Mouse (Mus musculus) hindbrain, embryonic 12.5 days (tissue): ENCODE data around the gene Hist4h4. TPM values are rescaled to one million over a fixed set of nuclear protein-coding genes. Genes with fewer than 3 reads are reported as not detected.

ENCODE experiments used
- ATAC-seq: fragments of 200-750 bp; cut with Nextera tagmentation; 2 replicates; pipeline ENCODE4 v1.8.0; 2017; ENCODE audit warnings: moderate TSS enrichment; ENCODE audit not compliant: low FRiP score
- H3K27ac ChIP-seq: fragments of 300-500 bp; sonication (generic); 2 replicates; pipeline ENCODE4 v1.5.1; 2016; ENCODE audit warnings: mild to moderate bottlenecking
- H3K27me3 ChIP-seq: fragments of 300-500 bp; sonication (generic); 2 replicates; pipeline ENCODE4 v1.6.1; 2016; ENCODE audit warnings: mild to moderate bottlenecking
- H3K36me3 ChIP-seq: fragments of 300-500 bp; sonication (generic); 2 replicates; pipeline ENCODE4 v1.6.1; 2016; ENCODE audit warnings: mild to moderate bottlenecking
- H3K4me1 ChIP-seq: fragments of 300-500 bp; sonication (generic); 2 replicates; pipeline ENCODE4 v1.6.1; 2016
- H3K4me2 ChIP-seq: fragments of 300-500 bp; sonication (generic); replicated peaks from 2 replicates; pipeline ENCODE4 v1.6.1; 2016; ENCODE audit warnings: mild to moderate bottlenecking
- H3K4me3 ChIP-seq: fragments of 300-500 bp; sonication (generic); 2 replicates; pipeline ENCODE4 v1.5.1; 2016; ENCODE audit warnings: mild to moderate bottlenecking
- H3K9ac ChIP-seq: fragments of 300-500 bp; sonication (generic); 2 replicates; pipeline ENCODE4 v1.6.1; 2016; ENCODE audit warnings: mild to moderate bottlenecking, moderate library complexity
- H3K9me3 ChIP-seq: fragments of 300-500 bp; sonication (generic); replicated peaks from 2 replicates; pipeline ENCODE4 v1.6.1; 2016; ENCODE audit warnings: mild to moderate bottlenecking
- WGBS: fragments of 180-500 bp; shearing (Covaris S2); methylation state at CpG from one replicate; pipeline ENCODE4 v1.1.7; 2016; 5-methylcytosine and 5-hydroxymethylcytosine counted together
- polyA plus RNA-seq: library from polyadenylated mRNA; unstranded; fragments of >200 nt; fragmentation: Nextera tagmentation; extraction: Ambion mirVana; gene quantifications from 2 replicates; pipeline ENCODE4 v1.2.1, GENCODE M21; 2016

Hist4h4 gene
- polyA plus RNA-seq, 1 experiment from 2014 or later = 0.72 TPM

- H3K27me3 ChIP-seq = peaks cover 4% of the 10 kb centered on the region
- H3K9me3 ChIP-seq = no peaks in the 10 kb centered on the region
- H3K4me3 ChIP-seq = no peak overlapping the region
- no peak overlapping the region for H3K9ac ChIP-seq
- ATAC-seq = no peak
- no peak overlapping the region for H3K4me2 ChIP-seq
- WGBS = 63% methylated on average over 6 of the region's 6 CpGs
- H3K4me1 ChIP-seq = peaks cover 10% of the 10 kb centered on the region; the same call in 1 of the 2 replicates
- no peak overlapping the region for H3K27ac ChIP-seq
- no peaks in the 10 kb centered on the region for H3K36me3 ChIP-seq
Measured at GRCm38 (mm10) chr6:136795850-136796249, 8.4 kb downstream of the Hist4h4 start.

- WGBS = 50% methylated on average over 1 of the region's 1 CpGs
- no peak overlapping the region for H3K9ac ChIP-seq
Measured at GRCm38 (mm10) chr6:136795110-136795509, 9.1 kb downstream of the Hist4h4 start.

GRCm38 (mm10) chr6:136793831-136794525, 10.2 kb downstream of the Hist4h4 start:
- H3K9me3 ChIP-seq = no peaks in the 10 kb centered on the region
- peak overlapping the region; percentile 54 for H3K9ac ChIP-seq
- H3K27me3 ChIP-seq = peaks cover 4% of the 10 kb centered on the region
- H3K27ac ChIP-seq = no peak overlapping the region
- WGBS = under 1% methylated on average over 24 of the region's 24 CpGs
- peak overlapping the region; percentile 70 for H3K4me2 ChIP-seq
- peaks cover 10% of the 10 kb centered on the region; the same call in 1 of the 2 replicates for H3K4me1 ChIP-seq
- peak; percentile 40; the same call in 1 of the 2 replicates for ATAC-seq
- H3K4me3 ChIP-seq = peak overlapping the region; percentile 32
- H3K36me3 ChIP-seq = no peaks in the 10 kb centered on the region

More at GRCm38 (mm10) chr6:136795110-136795509, 9.1 kb downstream of the Hist4h4 start:
- H3K9me3 ChIP-seq = no peaks in the 10 kb centered on the region
- peaks cover 4% of the 10 kb centered on the region for H3K27me3 ChIP-seq
- H3K4me3 ChIP-seq = no peak overlapping the region
- no peak for ATAC-seq
- H3K4me2 ChIP-seq = no peak overlapping the region
- H3K36me3 ChIP-seq = no peaks in the 10 kb centered on the region
- H3K4me1 ChIP-seq = peaks cover 10% of the 10 kb centered on the region; the same call in 1 of the 2 replicates
- no peak overlapping the region for H3K27ac ChIP-seq

- H3K27ac ChIP-seq = no peak overlapping the region
- peak overlapping the region; percentile 70 for H3K4me2 ChIP-seq
- no peaks in the 10 kb centered on the region for H3K36me3 ChIP-seq
- H3K9me3 ChIP-seq = no peaks in the 10 kb centered on the region
- H3K4me1 ChIP-seq = peaks cover 10% of the 10 kb centered on the region; the same call in 1 of the 2 replicates
- peaks cover 4% of the 10 kb centered on the region for H3K27me3 ChIP-seq
- 28% methylated on average over 16 of the region's 16 CpGs for WGBS
- no peak overlapping the region; the same call in 1 of the 2 replicates for H3K9ac ChIP-seq
- 0 out of 2 replicates have a peak, but pooled peaks have one; percentile 22 for ATAC-seq
- peak overlapping the region; percentile 32; the same call in 1 of the 2 replicates for H3K4me3 ChIP-seq
Measured at GRCm38 (mm10) chr6:136792884-136793758, 11.1 kb downstream of the Hist4h4 start.

GRCm38 (mm10) chr6:136789391-136789971, 14.7 kb downstream of the Hist4h4 start:
- Histone ChIP-seq H3K9ac (no peak overlapping the region), H3K9me3 (no peaks in the 10 kb centered on the region), H3K4me3 (no peak overlapping the region), H3K4me2 (no peak overlapping the region), H3K27ac (no peak overlapping the region), H3K36me3 (no peaks in the 10 kb centered on the region), H3K4me1 (peaks cover 10% of the 10 kb centered on the region; the same call in 1 of the 2 replicates), H3K27me3 (peaks cover 4% of the 10 kb centered on the region)
- ATAC-seq = no peak
- WGBS = 79% methylated on average over 5 of the region's 5 CpGs

- ATAC-seq = no peak
- Histone ChIP-seq H3K36me3 (no peaks in the 10 kb centered on the region), H3K4me2 (no peak overlapping the region), H3K9me3 (no peaks in the 10 kb centered on the region), H3K27ac (no peak overlapping the region), H3K4me3 (no peak overlapping the region), H3K9ac (no peak overlapping the region), H3K27me3 (no peaks in the 10 kb centered on the region), H3K4me1 (no peaks in the 10 kb centered on the region)
- 73% methylated on average over 9 of the region's 9 CpGs for WGBS
Measured at GRCm38 (mm10) chr6:136782761-136783160, 21.5 kb downstream of the Hist4h4 start.

GRCm38 (mm10) chr6:136782146-136782545, 22.1 kb downstream of the Hist4h4 start:
- H3K4me3 ChIP-seq = no peak overlapping the region
- H3K9ac ChIP-seq = no peak overlapping the region
- H3K27ac ChIP-seq = no peak overlapping the region
- no peaks in the 10 kb centered on the region for H3K27me3 ChIP-seq
- no peaks in the 10 kb centered on the region for H3K9me3 ChIP-seq
- WGBS = 79% methylated on average over 12 of the region's 12 CpGs
- H3K4me2 ChIP-seq = no peak overlapping the region
- no peaks in the 10 kb centered on the region for H3K4me1 ChIP-seq
- ATAC-seq = no peak
- no peaks in the 10 kb centered on the region for H3K36me3 ChIP-seq

GRCm38 (mm10) chr6:136781377-136781986, 22.7 kb downstream of the Hist4h4 start, which contains the start of gene Gucy2c:
Gene Gucy2c (minus strand): TSS chr6:136781765.
- Histone ChIP-seq H3K4me3 (no peak within 1 kb of the TSS), H3K9me3 (no peaks in the 10 kb centered on the region), H3K27me3 (no peaks in the 10 kb centered on the region), H3K4me1 (no peaks in the 10 kb centered on the region), H3K4me2 (no peak within 1 kb of the TSS), H3K27ac (no peak within 1 kb of the TSS), H3K36me3 (no peaks in the 10 kb centered on the region), H3K9ac (no peak within 1 kb of the TSS)
- no peak for ATAC-seq
- WGBS = 84% methylated on average over 20 of the region's 20 CpGs

GRCm38 (mm10) chr6:136776392-136776791, 27.8 kb downstream of the Hist4h4 start:
- no peaks in the 10 kb centered on the region for H3K36me3 ChIP-seq
- WGBS = 83% methylated on average over 1 of the region's 1 CpGs
- H3K27me3 ChIP-seq = no peaks in the 10 kb centered on the region
- ATAC-seq = no peak
- no peaks in the 10 kb centered on the region for H3K4me1 ChIP-seq
- no peak overlapping the region for H3K27ac ChIP-seq
- H3K4me3 ChIP-seq = no peak overlapping the region
- H3K4me2 ChIP-seq = no peak overlapping the region
- H3K9ac ChIP-seq = no peak overlapping the region
- H3K9me3 ChIP-seq = no peaks in the 10 kb centered on the region

GRCm38 (mm10) chr6:136769859-136770258, 34.4 kb downstream of the Hist4h4 start:
- 82% methylated on average over 7 of the region's 7 CpGs for whole genome bisulfite sequencing
- H3K4me3 ChIP-seq = no peak overlapping the region
- ATAC-seq = no peak
- H3K4me2 ChIP-seq = no peak overlapping the region
- H3K4me1 ChIP-seq = no peaks in the 10 kb centered on the region
- H3K27ac ChIP-seq = no peak overlapping the region
- H3K27me3 ChIP-seq = no peaks in the 10 kb centered on the region
- H3K36me3 ChIP-seq = no peaks in the 10 kb centered on the region
- H3K9ac ChIP-seq = no peak overlapping the region
- H3K9me3 ChIP-seq = no peaks in the 10 kb centered on the region

- Histone ChIP-seq H3K4me3 (no peak overlapping the region), H3K9me3 (no peaks in the 10 kb centered on the region), H3K4me1 (no peaks in the 10 kb centered on the region), H3K9ac (no peak overlapping the region), H3K4me2 (no peak overlapping the region), H3K36me3 (no peaks in the 10 kb centered on the region), H3K27me3 (no peaks in the 10 kb centered on the region), H3K27ac (no peak overlapping the region)
- 83% methylated on average over 8 of the region's 8 CpGs for WGBS
- ATAC-seq = no peak
Measured at GRCm38 (mm10) chr6:136769143-136769542, 35.1 kb downstream of the Hist4h4 start.

GRCm38 (mm10) chr6:136763912-136764311, 40.3 kb downstream of the Hist4h4 start:
- no peak overlapping the region for H3K27ac ChIP-seq
- H3K9ac ChIP-seq = no peak overlapping the region
- 78% methylated on average over 1 of the region's 1 CpGs for WGBS
- H3K4me1 ChIP-seq = no peaks in the 10 kb centered on the region
- no peak overlapping the region for H3K4me3 ChIP-seq
- H3K36me3 ChIP-seq = no peaks in the 10 kb centered on the region
- H3K27me3 ChIP-seq = no peaks in the 10 kb centered on the region
- no peak for ATAC-seq
- no peaks in the 10 kb centered on the region for H3K9me3 ChIP-seq
- H3K4me2 ChIP-seq = no peak overlapping the region
